Mouse (Mus musculus): ENCODE measurements around the gene Yipf4.

- TF ChIP-seq ZC3H11A (IDR thresholded peaks at IDR 0.05; ENCODE audit: low read depth, low read length): no peak
- TF ChIP-seq ZMIZ1 (IDR thresholded peaks at IDR 0.05; ENCODE audit: low read depth, low read length): no peak
- no peak for TF ChIP-seq IRF4 (IDR thresholded peaks at IDR 0.05; ENCODE audit: low read depth, low read length)
- no peak for TF ChIP-seq ZNF384 (IDR thresholded peaks at IDR 0.05; ENCODE audit: low read depth, low read length)
- no peak for TF ChIP-seq USF1 (IDR thresholded peaks at IDR 0.05; ENCODE audit: low read depth, low read length)
- TF ChIP-seq POLR2A (IDR thresholded peaks at IDR 0.05; ENCODE audit: low read depth, low read length): no peak
- no peak for TF ChIP-seq UBTF (IDR thresholded peaks at IDR 0.05; ENCODE audit: low read depth, low read length)
- TF ChIP-seq RCOR1 (conservative IDR thresholded peaks at IDR 0.05; ENCODE audit: low read depth, low read length): no peak
- TF ChIP-seq MAZ (IDR thresholded peaks at IDR 0.05; ENCODE audit: low read depth, low read length): no peak
- TF ChIP-seq CTCF (conservative IDR thresholded peaks at IDR 0.05 in 1 of 2, IDR thresholded peaks at IDR 0.05 in 1 of 2; ENCODE audit: low read depth in 2 of 2, low read length in 2 of 2): no peak
- no peak for TF ChIP-seq PAX5 (IDR thresholded peaks at IDR 0.05; ENCODE audit: low read length)
These were observed 48.2 kb downstream of the Yipf4 start for GRCm38 (mm10) chr17:74537526-74537925.
